24 mouse cellular contexts compared by ENCODE assay signal in the genomic region with DNA sequence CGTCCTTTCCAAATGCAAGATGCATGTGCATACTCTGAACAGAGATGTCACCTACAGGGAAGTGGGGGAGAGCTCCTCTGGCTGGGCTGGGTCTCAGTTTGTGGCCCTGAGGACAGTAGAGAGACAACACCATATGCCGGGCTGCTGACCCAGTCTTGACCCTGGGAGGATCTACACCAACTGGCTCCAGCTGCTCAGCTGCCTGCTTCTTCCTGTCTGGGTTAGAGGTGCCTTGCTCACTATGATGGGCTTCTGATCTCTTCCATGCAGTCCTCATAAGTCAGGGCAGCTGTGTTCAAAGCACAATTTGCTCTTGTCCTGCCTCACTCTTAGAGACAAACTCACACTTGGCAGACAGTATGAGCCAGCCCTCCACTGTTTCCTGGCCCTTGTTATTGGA. TPM values are rescaled to one million over a fixed set of nuclear protein-coding genes. Genes with fewer than 3 reads are reported as not detected.
A peak's percentile ranks its signal among the peaks of the same experiment; 100 is the strongest.
DNase-seq lines count a peak whose midpoint lies in the region; ATAC-seq and TF ChIP-seq lines count a peak whose summit lies in the region.
"Had no signal": no experiment of that assay in that cellular context is flagged by ENCODE, and none has a peak within 500 bp of the region (broad histone marks: within the 10 kb centered on the region; RNA-seq: fewer than 3 reads in every experiment).

No protein-coding gene starts in this region.

- no peak overlapping the region for H3K27ac ChIP-seq in embryonic facial prominence, embryonic 12.5 days
- no peak overlapping the region for H3K27ac ChIP-seq in embryonic facial prominence, embryonic 10.5 days (replicated peaks)
- H3K27ac ChIP-seq in limb, embryonic 14.5 days (replicated peaks; ENCODE audit: low read depth, low read length), result no peak overlapping the region
- H3K27ac ChIP-seq in liver, embryonic 11.5 days (ENCODE audit: low read depth, low read length), result no peak overlapping the region
- H3K27ac ChIP-seq: embryonic facial prominence, embryonic 13.5 days; liver, embryonic 14.5 days; neural tube, embryonic 13.5 days had no signal

- WGBS in embryonic facial prominence, embryonic 12.5 days, result 40% methylated on average over 2 of the region's 2 CpGs
- 53% methylated on average over 2 of the region's 2 CpGs for WGBS in embryonic facial prominence, embryonic 10.5 days
- 15% methylated on average over 2 of the region's 2 CpGs for WGBS in limb, embryonic 14.5 days
- 53% methylated on average over 2 of the region's 2 CpGs for WGBS in liver, embryonic 11.5 days

- no peak overlapping the region for H3K4me3 ChIP-seq in embryonic facial prominence, embryonic 12.5 days
- no peak overlapping the region for H3K4me3 ChIP-seq in embryonic facial prominence, embryonic 10.5 days
- H3K4me3 ChIP-seq in limb, embryonic 14.5 days (replicated peaks; ENCODE audit: low read length), result no peak overlapping the region
- no peak overlapping the region for H3K4me3 ChIP-seq in liver, embryonic 11.5 days (ENCODE audit: low read depth, low read length)
- H3K4me3 ChIP-seq: embryonic facial prominence, embryonic 13.5 days; megakaryocyte, embryonic 14.5 days; neural tube, embryonic 13.5 days had no signal

- H3K27me3 ChIP-seq in embryonic facial prominence, embryonic 12.5 days, result 0 out of 2 replicates have a peak, but pooled peaks cover 3% of the 10 kb centered on the region
- H3K27me3 ChIP-seq in embryonic facial prominence, embryonic 10.5 days (replicated peaks; ENCODE audit: low read depth, poor library complexity, severe bottlenecking), result peaks cover 11% of the 10 kb centered on the region
- no peaks in the 10 kb centered on the region for H3K27me3 ChIP-seq in limb, embryonic 14.5 days (ENCODE audit: control insufficient read depth, insufficient read depth, low read length)
- no peaks in the 10 kb centered on the region for H3K27me3 ChIP-seq in liver, embryonic 11.5 days (replicated peaks; ENCODE audit: control insufficient read depth, insufficient read depth, low read length)

- no peak for DNase-seq in embryonic facial prominence, embryonic 10.5 days (ENCODE audit: low spot score)
- peak; percentile 12 for DNase-seq in kidney, postnatal 14 days
- no peak for DNase-seq in kidney, adult 11 months
- DNase-seq in ES-CJ7 (ENCODE audit: low read depth, low spot score), result peak; percentile 40
- peak; percentile 7 for DNase-seq in limb, embryonic 14.5 days (ENCODE audit: low spot score)
- no peak for DNase-seq in liver, embryonic 11.5 days (ENCODE audit: low spot score)
- DNase-seq in adrenal gland, postnatal 25 days, result no peak
- DNase-seq: cerebellum, postnatal 10 days had no signal

- no peaks in the 10 kb centered on the region for H3K4me1 ChIP-seq in embryonic facial prominence, embryonic 12.5 days
- H3K4me1 ChIP-seq in embryonic facial prominence, embryonic 10.5 days, result no peaks in the 10 kb centered on the region
- H3K4me1 ChIP-seq in limb, embryonic 14.5 days (ENCODE audit: control insufficient read depth, insufficient read depth, low read length), result no peaks in the 10 kb centered on the region
- no peaks in the 10 kb centered on the region for H3K4me1 ChIP-seq in liver, embryonic 11.5 days (replicated peaks; ENCODE audit: control insufficient read depth, insufficient read depth, low read length)
- H3K4me1 ChIP-seq: embryonic facial prominence, embryonic 13.5 days; neural tube, embryonic 13.5 days had no signal

- H3K4me2 ChIP-seq in embryonic facial prominence, embryonic 12.5 days (replicated peaks), result no peak overlapping the region
- H3K4me2 ChIP-seq in limb, embryonic 14.5 days (replicated peaks; ENCODE audit: low read depth, low read length, severe bottlenecking), result no peak overlapping the region
- H3K4me2 ChIP-seq in liver, embryonic 11.5 days, result no peak overlapping the region
- H3K4me2 ChIP-seq: embryonic facial prominence, embryonic 13.5 days; neural tube, embryonic 13.5 days had no signal

- ATAC-seq in embryonic facial prominence, embryonic 12.5 days (ENCODE audit: insufficient number of reproducible peaks, insufficient read depth, low FRiP score, low TSS enrichment), result peak; percentile 52; the same call in 1 of the 2 replicates
- ATAC-seq in limb, embryonic 14.5 days (ENCODE audit: low FRiP score, low read depth), result peak; percentile 89
- ATAC-seq in liver, embryonic 11.5 days (replicated peaks; ENCODE audit: low FRiP score), result no peak
- ATAC-seq: inflammation-experienced regulatory T-cells, adult 6 months had no signal

- H3K9ac ChIP-seq in embryonic facial prominence, embryonic 12.5 days, result no peak overlapping the region
- no peak overlapping the region for H3K9ac ChIP-seq in limb, embryonic 14.5 days (ENCODE audit: low read depth, low read length, severe bottlenecking)
- no peak overlapping the region for H3K9ac ChIP-seq in liver, embryonic 11.5 days (ENCODE audit: low read depth, low read length)
- H3K9ac ChIP-seq: embryonic facial prominence, embryonic 13.5 days; liver, embryonic 14.5 days; neural tube, embryonic 13.5 days had no signal

- no peak for TF ChIP-seq POLR2A in limb, embryonic 14.5 days (IDR thresholded peaks at IDR 0.05; ENCODE audit: borderline replicate concordance, extremely low read depth, insufficient read depth, insufficient read length)

- H3K36me3 ChIP-seq in embryonic facial prominence, embryonic 12.5 days, result no peaks in the 10 kb centered on the region
- H3K36me3 ChIP-seq in embryonic facial prominence, embryonic 10.5 days (replicated peaks), result no peaks in the 10 kb centered on the region
- no peaks in the 10 kb centered on the region for H3K36me3 ChIP-seq in limb, embryonic 14.5 days (ENCODE audit: control insufficient read depth, insufficient read depth, low read length)
- H3K36me3 ChIP-seq in liver, embryonic 11.5 days (ENCODE audit: control insufficient read depth, insufficient read depth, low read length), result no peaks in the 10 kb centered on the region
- H3K36me3 ChIP-seq: embryonic facial prominence, embryonic 13.5 days; neural tube, embryonic 13.5 days had no signal

- H3K9me3 ChIP-seq in embryonic facial prominence, embryonic 12.5 days, result no peaks in the 10 kb centered on the region
- peaks cover 5% of the 10 kb centered on the region; the same call in 1 of the 2 replicates for H3K9me3 ChIP-seq in embryonic facial prominence, embryonic 10.5 days
- H3K9me3 ChIP-seq in limb, embryonic 14.5 days (ENCODE audit: control insufficient read depth, low read length), result no peaks in the 10 kb centered on the region
- H3K9me3 ChIP-seq in liver, embryonic 11.5 days (ENCODE audit: control insufficient read depth, low read length), result no peaks in the 10 kb centered on the region; the same call in 1 of the 2 replicates
- H3K9me3 ChIP-seq: neural tube, embryonic 13.5 days had no signal

RNA-seq across cellular contexts. Expression of a gene that starts 28.3 kb away (rescaled TPM):
- not detected in 2 replicates for polyA plus RNA-seq in embryonic facial prominence, embryonic 12.5 days (2016; fragmentation: Nextera tagmentation; extraction: Ambion mirVana)
- polyA plus RNA-seq in embryonic facial prominence, embryonic 10.5 days (2016; fragmentation: Nextera tagmentation; extraction: Ambion mirVana), result not detected in 2 replicates
- not detected in 2 replicates for polyA plus RNA-seq in limb, embryonic 14.5 days (2012; rRNA removed)
- not detected in 2 replicates for polyA plus RNA-seq in limb, embryonic 14.5 days (2014; fragmentation: Nextera tagmentation; extraction: Ambion mirVana)
- not detected in 2 replicates for polyA plus RNA-seq in liver, embryonic 11.5 days (2014; fragmentation: Nextera tagmentation; extraction: Ambion mirVana)
- total RNA-seq in adrenal gland, postnatal 25 days (2021), result not detected in 2 replicates
- total RNA-seq: CH12.LX; gastrocnemius, postnatal 4 days; hematopoietic stem cell, adult 5-6 weeks; layer of hippocampus, postnatal 14 days; left cerebral cortex, postnatal 14 days; midbrain, postnatal 0 days had no signal
- polyA plus RNA-seq: embryonic facial prominence, embryonic 13.5 days; forebrain, embryonic 11.5 days; heart, embryonic 14.5 days; inflammation-experienced regulatory T-cells, adult 6 months; liver, embryonic 14.5 days; midbrain, postnatal 0 days; neural tube, embryonic 13.5 days; small intestine, adult 2 months; thymus, postnatal 0 days had no signal

Comparison
In these comparisons a context has a peak if more than half of its experiments do, and no peak if none do; other contexts are left out.
1. DNase-seq: peak in kidney, postnatal 14 days (single experiment), ES-CJ7 (single experiment) and limb, embryonic 14.5 days (single experiment); none in embryonic facial prominence, embryonic 10.5 days (single experiment), kidney, adult 11 months (single experiment), liver, embryonic 11.5 days (single experiment) and adrenal gland, postnatal 25 days (single experiment).